Mouse (Mus musculus): ENCODE measurements around the gene C9orf72.

Gene C9orf72

GRCm38 (mm10) chr4:35146597-35146996 is 79.4 kb downstream of the C9orf72 start:
- in situ Hi-C loops (cut with MboI; ENCODE audit: low pct_unique_long_range_greater_than_20kb in 1 of 2, low sequenced_read_pairs in 2 of 2, unreplicated experiment in 1 of 2): no loop called here

GRCm38 (mm10) chr4:35145726-35146125 is 80.2 kb downstream of the C9orf72 start:
- in situ Hi-C loops (cut with MboI; ENCODE audit: low pct_unique_long_range_greater_than_20kb in 1 of 2, low sequenced_read_pairs in 2 of 2, unreplicated experiment in 1 of 2): no loop called here

GRCm38 (mm10) chr4:35143472-35144102 is 82.4 kb downstream of the C9orf72 start:
- in situ Hi-C loops (cut with MboI; ENCODE audit: low pct_unique_long_range_greater_than_20kb in 1 of 2, low sequenced_read_pairs in 2 of 2, unreplicated experiment in 1 of 2): no loop called here

All from mouse embryonic stem cell (cell line).